ENCODE assay signal across 9 mouse cellular contexts in the genomic region with DNA sequence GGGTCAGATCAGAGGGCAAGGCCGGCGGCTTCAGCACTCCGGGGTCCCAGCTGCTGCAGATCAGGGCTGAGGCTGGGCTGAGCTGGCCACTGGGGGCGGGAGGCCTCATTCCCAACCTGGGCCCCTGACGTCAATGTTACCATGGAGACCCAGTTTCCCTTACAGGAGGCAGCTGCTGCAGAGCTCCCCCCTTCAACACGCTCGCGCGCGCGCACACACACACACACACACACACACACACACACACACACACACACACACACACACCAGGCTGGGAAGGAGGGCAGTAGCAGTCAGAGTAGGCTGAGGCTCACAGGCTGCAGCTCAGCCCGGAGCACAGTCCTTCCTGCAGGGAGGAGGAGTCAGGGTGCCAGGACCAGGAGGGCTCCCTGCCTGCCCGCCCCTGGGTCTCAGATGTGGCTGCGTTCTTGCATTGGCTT. TPM values are rescaled to one million over a fixed set of nuclear protein-coding genes. Genes with fewer than 3 reads are reported as not detected.
DNase-seq lines count a peak whose midpoint lies in the region; ATAC-seq and TF ChIP-seq lines count a peak whose summit lies in the region.
"Had no signal": no experiment of that assay in that cellular context is flagged by ENCODE, and none has a peak within 500 bp of the region (broad histone marks: within the 10 kb centered on the region; RNA-seq: fewer than 3 reads in every experiment).

No protein-coding gene starts in this region.

- TF ChIP-seq CTCF in C2C12 (IDR thresholded peaks at IDR 0.05; ENCODE audit: control insufficient read depth, insufficient read depth, insufficient read length), result no peak
- peak; percentile 22; the same call in 1 of the 2 replicates for TF ChIP-seq CTCF in brain, embryonic 14.5 days (IDR thresholded peaks at IDR 0.05; ENCODE audit: borderline replicate concordance, extremely low read depth, insufficient read depth, insufficient read length)

- H3K9me3 ChIP-seq in forebrain, embryonic 12.5 days, result no peaks in the 10 kb centered on the region

- H3K79me3 ChIP-seq in C2C12 (ENCODE audit: low read depth), result no peaks in the 10 kb centered on the region

- H3K9ac ChIP-seq in forebrain, embryonic 12.5 days, result peak overlapping the region; percentile 46

- H3K36me3 ChIP-seq in C2C12 (ENCODE audit: control insufficient read depth, insufficient read depth), result no peaks in the 10 kb centered on the region
- no peaks in the 10 kb centered on the region for H3K36me3 ChIP-seq in forebrain, embryonic 12.5 days (replicated peaks)

- H3K27me3 ChIP-seq in C2C12 (ENCODE audit: control insufficient read depth, insufficient read depth, insufficient read length), result no peaks in the 10 kb centered on the region
- H3K27me3 ChIP-seq in forebrain, embryonic 12.5 days, result no peaks in the 10 kb centered on the region
- H3K27me3 ChIP-seq: Patski had no signal

- H3K79me2 ChIP-seq in C2C12 (ENCODE audit: control insufficient read depth, insufficient read depth), result no peaks in the 10 kb centered on the region

- 4% methylated on average over 11 of the region's 14 CpGs for WGBS in forebrain, embryonic 12.5 days

- H3K4me2 ChIP-seq in forebrain, embryonic 12.5 days, result peak overlapping the region; percentile 47

- H3ac ChIP-seq in C2C12 (ENCODE audit: control insufficient read depth, insufficient read length, low read depth), result peak overlapping the region; percentile 48

- no peak overlapping the region for H3K4me3 ChIP-seq in C2C12 (ENCODE audit: insufficient read depth, poor library complexity, severe bottlenecking)
- peak overlapping the region; percentile 23 for H3K4me3 ChIP-seq in forebrain, embryonic 12.5 days (replicated peaks)

- peak; percentile 97 for DNase-seq in brain, embryonic 14.5 days (ENCODE audit: low read depth)
- DNase-seq in heart, postnatal 10 days, result peak; percentile 79 to 82
- peak; percentile 93 for DNase-seq in kidney, postnatal 14 days
- peak; percentile 69 for DNase-seq in liver
- peak; percentile 50 for DNase-seq in naive thymus-derived CD4-positive, alpha-beta T cell, adult 2 months (ENCODE audit: low read depth)
- DNase-seq in testis, postnatal 10 days (ENCODE audit: low spot score), result peak; percentile 76

- H3K27ac ChIP-seq in forebrain, embryonic 12.5 days, result peak overlapping the region; percentile 65

- peaks cover 18% of the 10 kb centered on the region for H3K4me1 ChIP-seq in forebrain, embryonic 12.5 days

- intact Hi-C loops in heart, postnatal 10 days (cut with DNase I), result loop anchor here (10.0 kb wide), 1 partner anchor 526 kb away; a partner anchor contains a TSS

- peak; percentile 93 for ATAC-seq in forebrain, embryonic 12.5 days (ENCODE audit: low FRiP score)

- TF ChIP-seq POLR2A in brain, embryonic 14.5 days (IDR thresholded peaks at IDR 0.05; ENCODE audit: borderline replicate concordance, extremely low read depth, insufficient read depth, insufficient read length, poor library complexity, severe bottlenecking), result peak; percentile 5; the same call in 1 of the 2 replicates

TF ChIP-seq in C2C12, 6 proteins besides CTCF, POLR2A, EP300 and RAD21:
- TF ChIP-seq USF1 (IDR thresholded peaks at IDR 0.05; ENCODE audit: low read depth), result no peak
- no peak for TF ChIP-seq MAX (IDR thresholded peaks at IDR 0.05)
- no peak for TF ChIP-seq MYOD1 (IDR thresholded peaks at IDR 0.05; ENCODE audit: control insufficient read depth, insufficient read length, low read depth)
- TF ChIP-seq CEBPB (IDR thresholded peaks at IDR 0.05; ENCODE audit: low read depth), result no peak
- no peak for TF ChIP-seq MYOG (IDR thresholded peaks at IDR 0.05; ENCODE audit: control insufficient read depth, extremely low read depth, insufficient read length)
- no peak for TF ChIP-seq FOSL1 (IDR thresholded peaks at IDR 0.05; ENCODE audit: insufficient read depth, low read length, poor library complexity, severe bottlenecking)

RNA-seq across cellular contexts. Expression of a gene that starts 27.7 kb away (rescaled TPM):
- polyA plus RNA-seq in C2C12 (2012; fragmentation: generic; extraction: Trizol), result 0.05 TPM
- 0.82 and 1.5 TPM in 2 replicates for polyA plus RNA-seq in brain, embryonic 14.5 days (2012; rRNA removed)
- polyA plus RNA-seq in forebrain, embryonic 12.5 days (2016; fragmentation: Nextera tagmentation; extraction: Ambion mirVana), result 1.1 and 1.6 TPM in 2 replicates
- 10 to 100 TPM; 10.2 to 10.7 TPM for total RNA-seq in heart, postnatal 10 days (2021)
